Mouse (Mus musculus) cerebellum, adult 2 months (tissue): ENCODE data around the gene Sorl1. TPM values are rescaled to one million over a fixed set of nuclear protein-coding genes. Genes with fewer than 3 reads are reported as not detected.

Experiments used
- DNase-seq, 2 experiments: peaks; one replicate each; pipeline ENCODE4 v3.0.0; 2021
- H3K27ac ChIP-seq: fragments of 200-500 bp; 2 replicates; pipeline ENCODE4 v1.5.1; 2012; ENCODE audit warnings: low read length, control low read depth, inconsistent platforms; ENCODE audit not compliant: insufficient read depth
- H3K27me3 ChIP-seq: fragments of 200-500 bp; 2 replicates; pipeline ENCODE4 v1.6.1; 2012; ENCODE audit warnings: inconsistent platforms, mild to moderate bottlenecking, low read length, moderate library complexity; ENCODE audit not compliant: control insufficient read depth, insufficient read depth
- H3K4me1 ChIP-seq: fragments of 200-500 bp; 2 replicates; pipeline ENCODE4 v1.6.1; 2011; ENCODE audit warnings: low read length; ENCODE audit not compliant: control insufficient read depth, insufficient read depth
- H3K4me3 ChIP-seq: fragments of 200-500 bp; replicated peaks from 2 replicates; pipeline ENCODE3; 2011; ENCODE audit warnings: mild to moderate bottlenecking, low read depth, low read length, control low read depth; ENCODE audit not compliant: insufficient read depth
- CTCF ChIP-seq: fragments of 200-500 bp; IDR thresholded peaks from 2 replicates; pipeline ENCODE4 v1.5.1; 2011; ENCODE audit warnings: low read depth, mild to moderate bottlenecking, control low read depth, low read length, moderate library complexity, borderline replicate concordance; ENCODE audit not compliant: insufficient read depth
- POLR2A ChIP-seq: fragments of 200-500 bp; IDR thresholded peaks from 2 replicates; pipeline ENCODE4 v1.6.1; 2011; ENCODE audit warnings: low read length, control low read depth, borderline replicate concordance; ENCODE audit not compliant: insufficient read depth
- WGBS: fragments of 180-500 bp; shearing (Covaris S2); methylation state at CpG from one replicate; pipeline ENCODE4 v1.1.7; 2018; 5-methylcytosine and 5-hydroxymethylcytosine counted together
- polyA plus RNA-seq: library from polyadenylated mRNA; depleted of rRNA; stranded (reverse); fragments of >200 nt; gene quantifications from 2 replicates; pipeline ENCODE4 v1.2.3, GENCODE M21; 2012

The Sorl1 gene
- polyA plus RNA-seq, 1 experiment = 169 TPM

DNA sequence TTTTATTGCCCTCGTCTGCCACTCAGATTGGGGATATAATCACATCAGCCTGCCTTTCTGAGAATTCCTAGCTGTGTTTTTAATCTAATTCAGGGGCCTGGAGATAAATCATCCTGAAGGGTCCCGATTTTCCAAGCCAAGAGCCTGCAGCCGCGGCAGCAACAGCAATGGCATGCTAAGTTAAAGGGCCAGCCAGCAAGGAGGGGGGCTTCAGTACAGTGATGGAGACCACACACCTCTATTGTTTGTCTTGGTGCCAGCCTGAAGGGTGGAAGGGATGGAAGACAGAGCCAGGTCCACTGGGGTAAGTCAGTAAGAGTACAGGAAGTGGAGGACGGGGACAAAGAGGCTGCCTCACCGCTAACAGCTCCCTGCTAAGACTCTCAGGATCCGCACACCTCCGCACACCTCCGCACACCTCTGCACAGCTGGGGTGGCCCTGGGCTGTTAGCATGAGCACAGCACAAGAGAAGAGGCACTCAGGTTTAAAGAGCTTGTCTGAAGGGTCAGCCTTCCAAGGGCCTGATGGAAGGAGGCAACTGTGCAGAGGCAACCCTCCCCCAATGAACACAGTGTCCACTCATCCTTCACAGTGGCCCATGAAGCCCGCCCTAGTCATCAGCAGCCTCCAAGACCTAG is 7.6 kb downstream of the Sorl1 start:
- no peak for DNase-seq
- Histone ChIP-seq H3K4me1 (peaks cover 58% of the 10 kb centered on the region), H3K27me3 (no peaks in the 10 kb centered on the region), H3K27ac (no peak overlapping the region), H3K4me3 (no peak overlapping the region)
- TF ChIP-seq CTCF = no peak
- no peak for TF ChIP-seq POLR2A
- WGBS = 59% methylated on average over 10 of the region's 10 CpGs

- WGBS = 79% methylated on average over 7 of the region's 7 CpGs
- Histone ChIP-seq H3K27ac (no peak overlapping the region), H3K4me1 (peaks cover 57% of the 10 kb centered on the region)
These were observed 9.0 kb downstream of the Sorl1 start for GRCm38 (mm10) chr9:42115078-42115477.

GRCm38 (mm10) chr9:42113316-42113715 is 10.8 kb downstream of the Sorl1 start:
- no peak overlapping the region for H3K4me3 ChIP-seq
- H3K27ac ChIP-seq = no peak overlapping the region; the same call in 1 of the 2 replicates
- no peak for TF ChIP-seq POLR2A
- no peak for TF ChIP-seq CTCF
- peaks cover 57% of the 10 kb centered on the region for H3K4me1 ChIP-seq
- H3K27me3 ChIP-seq = no peaks in the 10 kb centered on the region
- no peak for DNase-seq
- WGBS = 75% methylated on average over 5 of the region's 5 CpGs

More at GRCm38 (mm10) chr9:42115078-42115477, 9.0 kb downstream of the Sorl1 start:
- DNase-seq = no peak
- Histone ChIP-seq H3K27me3 (no peaks in the 10 kb centered on the region), H3K4me3 (no peak overlapping the region)
- TF ChIP-seq CTCF (no peak), POLR2A (no peak)

DNA sequence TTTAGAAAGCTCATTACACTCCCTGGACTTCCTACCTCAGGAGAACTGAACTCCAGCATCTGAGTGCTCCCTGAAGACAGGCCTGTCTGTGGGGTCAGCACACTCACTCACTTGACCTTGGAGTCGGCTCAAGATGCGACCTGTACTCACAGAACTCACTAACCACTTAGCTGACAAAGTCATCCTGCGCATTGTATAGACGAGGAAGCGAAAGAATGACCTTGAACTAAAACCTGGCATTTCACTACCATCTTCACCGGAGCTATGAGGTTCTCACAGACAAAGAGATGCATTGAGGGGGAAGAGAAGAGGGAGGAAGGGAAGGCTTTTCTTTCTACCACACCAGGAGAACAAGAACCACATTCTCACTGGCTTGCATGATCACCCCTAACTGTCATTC is 11.4 kb downstream of the Sorl1 start:
- no peak for TF ChIP-seq CTCF
- no peak for TF ChIP-seq POLR2A
- 85% methylated on average over 6 of the region's 6 CpGs for WGBS
- Histone ChIP-seq H3K4me3 (no peak overlapping the region), H3K27me3 (no peaks in the 10 kb centered on the region), H3K27ac (no peak overlapping the region), H3K4me1 (peaks cover 62% of the 10 kb centered on the region)
- peak in 1 of 2 experiments; percentile 43 for DNase-seq

- H3K27ac ChIP-seq = peak overlapping the region; percentile 17; the same call in 1 of the 2 replicates
- no peak for TF ChIP-seq CTCF
- TF ChIP-seq POLR2A = no peak
- 71% methylated on average over 7 of the region's 7 CpGs for WGBS
- no peak overlapping the region for H3K4me3 ChIP-seq
- no peak for DNase-seq
- H3K4me1 ChIP-seq = peaks cover 59% of the 10 kb centered on the region
- H3K27me3 ChIP-seq = no peaks in the 10 kb centered on the region
These were observed 12.8 kb downstream of the Sorl1 start for GRCm38 (mm10) chr9:42111256-42111655.

DNA sequence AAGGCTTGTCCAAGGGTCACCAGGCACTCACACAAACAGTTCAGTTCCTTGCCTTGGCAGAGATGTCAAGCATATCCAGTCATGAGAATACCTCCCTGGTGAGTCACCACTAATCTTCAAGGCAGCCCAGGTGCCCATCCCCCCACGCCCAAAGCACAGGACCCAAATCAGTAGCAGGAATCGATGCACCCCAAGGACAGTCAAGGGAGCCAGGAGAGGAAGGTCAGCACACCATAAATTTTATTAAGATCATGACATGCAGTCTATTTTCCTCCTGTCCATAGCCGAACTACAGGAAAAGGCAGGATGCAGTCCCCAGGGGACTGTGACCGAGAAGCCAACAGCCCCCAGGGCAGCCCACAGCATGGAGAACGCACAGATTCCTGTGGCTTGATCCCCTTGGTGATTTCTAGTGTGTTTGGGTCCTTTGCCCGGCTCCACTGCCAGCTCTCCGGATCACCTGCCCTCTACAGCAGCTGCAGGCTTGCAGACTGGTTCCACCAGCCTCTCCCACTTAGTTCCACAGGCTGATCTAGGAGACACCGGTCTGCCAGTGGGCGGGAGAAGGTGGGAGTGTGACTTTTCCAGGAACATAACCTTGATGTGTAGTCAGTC is 14.2 kb downstream of the Sorl1 start:
- H3K4me1 ChIP-seq = peaks cover 63% of the 10 kb centered on the region
- peak; percentile 67 to 70 for DNase-seq
- TF ChIP-seq POLR2A (no peak), CTCF (no peak)
- H3K27me3 ChIP-seq = no peaks in the 10 kb centered on the region
- WGBS = 21% methylated on average over 9 of the region's 9 CpGs
- H3K27ac ChIP-seq = peak overlapping the region; percentile 32; the same call in 1 of the 2 replicates
- no peak overlapping the region for H3K4me3 ChIP-seq

- Histone ChIP-seq H3K4me1 (peaks cover 64% of the 10 kb centered on the region), H3K27ac (no peak overlapping the region), H3K27me3 (no peaks in the 10 kb centered on the region), H3K4me3 (no peak overlapping the region)
- 76% methylated on average over 5 of the region's 5 CpGs for WGBS
- no peak for DNase-seq
- no peak for TF ChIP-seq CTCF
- TF ChIP-seq POLR2A = no peak
These were observed 15.0 kb downstream of the Sorl1 start for GRCm38 (mm10) chr9:42109131-42109530.

DNA sequence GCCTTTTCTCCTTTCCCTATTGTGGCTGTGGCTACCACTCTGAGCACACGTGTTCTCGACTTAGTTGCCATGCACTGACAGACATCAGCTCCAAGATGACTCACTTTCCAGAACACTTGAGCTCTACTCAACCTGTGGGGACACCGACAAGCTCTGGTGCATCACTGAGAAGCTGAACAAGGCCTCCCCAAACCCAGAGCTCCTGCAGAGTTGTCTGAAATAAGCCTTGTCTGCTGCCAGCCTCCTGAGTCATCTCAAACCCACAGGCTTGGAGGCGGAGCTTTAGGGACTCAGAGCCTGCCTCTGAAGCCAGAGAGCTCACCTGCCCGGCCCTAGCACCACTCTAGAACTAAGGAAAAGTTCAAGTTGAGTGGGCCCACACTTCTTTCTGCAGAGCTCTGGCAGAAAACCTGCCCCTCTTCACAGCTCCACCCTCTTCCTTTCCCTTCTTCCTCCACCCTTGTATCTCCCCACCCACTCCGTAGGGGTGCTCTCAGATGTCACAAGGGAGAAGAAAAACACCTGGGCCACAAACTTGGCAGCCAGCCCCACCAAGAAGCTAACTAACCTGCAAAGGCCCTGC is 15.6 kb downstream of the Sorl1 start:
- DNase-seq = peak; percentile 81 to 94
- Histone ChIP-seq H3K27ac (peak overlapping the region; percentile 46), H3K4me1 (peaks cover 67% of the 10 kb centered on the region), H3K27me3 (no peaks in the 10 kb centered on the region), H3K4me3 (no peak overlapping the region)
- TF ChIP-seq CTCF (no peak), POLR2A (no peak)
- 15% methylated on average over 6 of the region's 6 CpGs for WGBS
